Mouse (Mus musculus): ENCODE measurements around the gene Slc25a18.

GRCm38 (mm10) chr6:120836389-120837151 is 63.2 kb downstream of the Slc25a18 start:
- TF ChIP-seq POLR2A (IDR thresholded peaks at IDR 0.05; ENCODE audit: control insufficient read depth, extremely low read depth, insufficient read depth, low read length, poor library complexity) (no peak), CTCF (IDR thresholded peaks at IDR 0.05; ENCODE audit: borderline replicate concordance, control insufficient read depth, extremely low read depth, insufficient read depth, low read length, poor library complexity) (no peak)

Data from thymus, adult 2 months (tissue).